Mouse (Mus musculus) forebrain, embryonic 12.5 days (tissue): ENCODE data around the gene Pex11a. TPM values are rescaled to one million over a fixed set of nuclear protein-coding genes. Genes with fewer than 3 reads are reported as not detected.

Experiments used
- ATAC-seq: fragments of 200-750 bp; cut with Nextera tagmentation; 2 replicates; pipeline ENCODE4 v1.8.0; 2017; ENCODE audit warnings: moderate TSS enrichment; ENCODE audit not compliant: low FRiP score
- H3K27ac ChIP-seq: fragments of 300-500 bp; sonication (generic); 2 replicates; pipeline ENCODE4 v1.5.1; 2016; ENCODE audit warnings: mild to moderate bottlenecking
- H3K27me3 ChIP-seq: fragments of 300-500 bp; sonication (generic); 2 replicates; pipeline ENCODE4 v1.6.1; 2016; ENCODE audit warnings: mild to moderate bottlenecking
- H3K36me3 ChIP-seq: fragments of 300-500 bp; sonication (generic); replicated peaks from 2 replicates; pipeline ENCODE4 v1.6.1; 2016; ENCODE audit warnings: mild to moderate bottlenecking
- H3K4me1 ChIP-seq: fragments of 300-500 bp; sonication (generic); 2 replicates; pipeline ENCODE4 v1.6.1; 2016
- H3K4me2 ChIP-seq: fragments of 300-500 bp; sonication (generic); 2 replicates; pipeline ENCODE4 v1.6.1; 2016; ENCODE audit warnings: mild to moderate bottlenecking, moderate library complexity
- H3K4me3 ChIP-seq: fragments of 300-500 bp; sonication (generic); replicated peaks from 2 replicates; pipeline ENCODE4 v1.5.1; 2016; ENCODE audit warnings: mild to moderate bottlenecking
- H3K9ac ChIP-seq: fragments of 300-500 bp; sonication (generic); 2 replicates; pipeline ENCODE4 v1.6.1; 2016; ENCODE audit warnings: mild to moderate bottlenecking
- H3K9me3 ChIP-seq: fragments of 300-500 bp; sonication (generic); 2 replicates; pipeline ENCODE4 v1.6.1; 2016
- WGBS: fragments of 180-500 bp; shearing (Covaris S2); methylation state at CpG from one replicate; pipeline ENCODE4 v1.1.7; 2016; 5-methylcytosine and 5-hydroxymethylcytosine counted together
- polyA plus RNA-seq: library from polyadenylated mRNA; unstranded; fragments of >200 nt; fragmentation: Nextera tagmentation; extraction: Ambion mirVana; gene quantifications from 2 replicates; pipeline ENCODE4 v1.2.1, GENCODE M21; 2016

Pex11a gene
- polyA plus RNA-seq, 1 experiment from 2014 or later: 9.5 TPM

- peaks cover 9% of the 10 kb centered on the region; the same call in 1 of the 2 replicates for H3K36me3 ChIP-seq
- no peaks in the 10 kb centered on the region for H3K4me1 ChIP-seq
- no peaks in the 10 kb centered on the region for H3K9me3 ChIP-seq
- 54% methylated on average over 4 of the region's 4 CpGs for WGBS
- no peak within 1 kb of the TSS for H3K4me3 ChIP-seq
- H3K27me3 ChIP-seq: no peaks in the 10 kb centered on the region; the same call in none of the 2 replicates
- H3K27ac ChIP-seq: no peak within 1 kb of the TSS
- H3K9ac ChIP-seq: no peak within 1 kb of the TSS
- no peak for ATAC-seq
- H3K4me2 ChIP-seq: no peak within 1 kb of the TSS
Measured at GRCm38 (mm10) chr7:79732622-79733021, 10.3 kb downstream of the Pex11a start, which contains the start of gene Plin1. Gene Plin1, minus strand, starts transcription at chr7:79732903.

- Histone ChIP-seq H3K36me3 (peaks cover under 1% of the 10 kb centered on the region; the same call in 1 of the 2 replicates), H3K4me2 (no peak overlapping the region), H3K4me1 (no peaks in the 10 kb centered on the region), H3K9ac (no peak overlapping the region), H3K4me3 (no peak overlapping the region), H3K9me3 (no peaks in the 10 kb centered on the region), H3K27me3 (no peaks in the 10 kb centered on the region; the same call in none of the 2 replicates), H3K27ac (no peak overlapping the region)
- WGBS: 71% methylated on average over 13 of the region's 13 CpGs
- ATAC-seq: no peak
Measured at GRCm38 (mm10) chr7:79731438-79731837, 11.5 kb downstream of the Pex11a start.

GRCm38 (mm10) chr7:79729743-79730370 is 13.1 kb downstream of the Pex11a start:
- Histone ChIP-seq H3K9me3 (no peaks in the 10 kb centered on the region), H3K4me2 (no peak overlapping the region), H3K27me3 (peaks cover 4% of the 10 kb centered on the region), H3K27ac (no peak overlapping the region), H3K9ac (no peak overlapping the region), H3K4me1 (no peaks in the 10 kb centered on the region), H3K36me3 (no peaks in the 10 kb centered on the region), H3K4me3 (no peak overlapping the region)
- WGBS: 70% methylated on average over 11 of the region's 11 CpGs
- peak; percentile 49; the same call in 1 of the 2 replicates for ATAC-seq

- peak; percentile 49; the same call in 1 of the 2 replicates for ATAC-seq
- WGBS: 9% methylated on average over 8 of the region's 8 CpGs
- no peaks in the 10 kb centered on the region for H3K9me3 ChIP-seq
- no peaks in the 10 kb centered on the region for H3K4me1 ChIP-seq
- H3K9ac ChIP-seq: no peak overlapping the region
- H3K4me3 ChIP-seq: no peak overlapping the region
- H3K27ac ChIP-seq: no peak overlapping the region
- peaks cover 4% of the 10 kb centered on the region for H3K27me3 ChIP-seq
- H3K4me2 ChIP-seq: no peak overlapping the region
- no peaks in the 10 kb centered on the region for H3K36me3 ChIP-seq
Measured at GRCm38 (mm10) chr7:79729169-79729568, 13.8 kb downstream of the Pex11a start.

- 22% methylated on average over 6 of the region's 6 CpGs for WGBS
- Histone ChIP-seq H3K27me3 (peaks cover 9% of the 10 kb centered on the region), H3K9ac (no peak overlapping the region), H3K27ac (no peak overlapping the region), H3K9me3 (no peaks in the 10 kb centered on the region), H3K36me3 (no peaks in the 10 kb centered on the region), H3K4me1 (no peaks in the 10 kb centered on the region), H3K4me3 (no peak overlapping the region), H3K4me2 (no peak overlapping the region)
- ATAC-seq: peak; percentile 36; the same call in 1 of the 2 replicates
Measured at GRCm38 (mm10) chr7:79728219-79728618, 14.7 kb downstream of the Pex11a start.

- no peak; the same call in 1 of the 2 replicates for ATAC-seq
- Histone ChIP-seq H3K4me1 (no peaks in the 10 kb centered on the region), H3K9ac (no peak overlapping the region), H3K9me3 (no peaks in the 10 kb centered on the region), H3K27ac (no peak overlapping the region), H3K4me2 (no peak overlapping the region), H3K4me3 (no peak overlapping the region), H3K27me3 (peaks cover 21% of the 10 kb centered on the region), H3K36me3 (no peaks in the 10 kb centered on the region)
- 22% methylated on average over 2 of the region's 2 CpGs for WGBS
Measured at GRCm38 (mm10) chr7:79727091-79727490, 15.8 kb downstream of the Pex11a start.

GRCm38 (mm10) chr7:79721386-79721977 is 21.4 kb downstream of the Pex11a start:
- no peak overlapping the region for H3K27ac ChIP-seq
- no peaks in the 10 kb centered on the region for H3K9me3 ChIP-seq
- H3K4me2 ChIP-seq: peak overlapping the region; percentile 79
- ATAC-seq: peak; percentile 79
- WGBS: under 1% methylated on average over 48 of the region's 48 CpGs
- peaks cover 61% of the 10 kb centered on the region for H3K27me3 ChIP-seq
- H3K4me3 ChIP-seq: peak overlapping the region; percentile 55
- H3K36me3 ChIP-seq: no peaks in the 10 kb centered on the region
- H3K9ac ChIP-seq: peak overlapping the region; percentile 61
- H3K4me1 ChIP-seq: peaks cover 8% of the 10 kb centered on the region; the same call in 1 of the 2 replicates

- WGBS: under 1% methylated on average over 34 of the region's 55 CpGs
- H3K27me3 ChIP-seq: peaks cover 41% of the 10 kb centered on the region
- peak within 1 kb of the TSS; percentile 75 for H3K9ac ChIP-seq
- H3K4me1 ChIP-seq: peaks cover 21% of the 10 kb centered on the region
- peak within 1 kb of the TSS; percentile 73 for H3K4me3 ChIP-seq
- peak; percentile 92 for ATAC-seq
- H3K4me2 ChIP-seq: peak within 1 kb of the TSS; percentile 84
- H3K9me3 ChIP-seq: no peaks in the 10 kb centered on the region
- peak within 1 kb of the TSS; percentile 54; the same call in 1 of the 2 replicates for H3K27ac ChIP-seq
- H3K36me3 ChIP-seq: 0 out of 2 replicates have a peak, but pooled peaks cover 3% of the 10 kb centered on the region
Measured at GRCm38 (mm10) chr7:79715187-79715981, 27.5 kb downstream of the Pex11a start, which contains the start of gene Kif7. Gene Kif7, minus strand, starts transcription at chr7:79715720.

GRCm38 (mm10) chr7:79710831-79711230 is 32.1 kb downstream of the Pex11a start:
- Histone ChIP-seq H3K4me2 (peak overlapping the region; percentile 67), H3K4me1 (peaks cover 26% of the 10 kb centered on the region), H3K4me3 (peak overlapping the region; percentile 41), H3K9ac (peak overlapping the region; percentile 55; the same call in 1 of the 2 replicates), H3K27me3 (peaks cover 20% of the 10 kb centered on the region), H3K36me3 (peaks cover 11% of the 10 kb centered on the region), H3K27ac (no peak overlapping the region), H3K9me3 (no peaks in the 10 kb centered on the region)
- WGBS: 25% methylated on average over 17 of the region's 17 CpGs
- no peak for ATAC-seq

GRCm38 (mm10) chr7:79710130-79710607 is 32.8 kb downstream of the Pex11a start:
- Histone ChIP-seq H3K4me1 (peaks cover 25% of the 10 kb centered on the region), H3K36me3 (peaks cover 14% of the 10 kb centered on the region), H3K9ac (peak overlapping the region; percentile 55), H3K27ac (no peak overlapping the region), H3K4me2 (peak overlapping the region; percentile 67), H3K27me3 (peaks cover 20% of the 10 kb centered on the region), H3K9me3 (no peaks in the 10 kb centered on the region), H3K4me3 (peak overlapping the region; percentile 41)
- ATAC-seq: peak; percentile 93
- 2% methylated on average over 42 of the region's 55 CpGs for WGBS

GRCm38 (mm10) chr7:79705210-79705609 is 37.7 kb downstream of the Pex11a start:
- Histone ChIP-seq H3K4me2 (no peak overlapping the region), H3K9me3 (no peaks in the 10 kb centered on the region), H3K9ac (no peak overlapping the region), H3K36me3 (peaks cover 50% of the 10 kb centered on the region), H3K4me3 (no peak overlapping the region), H3K27ac (no peak overlapping the region), H3K4me1 (peaks cover 8% of the 10 kb centered on the region), H3K27me3 (peaks cover 4% of the 10 kb centered on the region; the same call in 1 of the 2 replicates)
- ATAC-seq: no peak
- WGBS: 89% methylated on average over 5 of the region's 5 CpGs

- 87% methylated on average over 16 of the region's 16 CpGs for WGBS
- Histone ChIP-seq H3K9me3 (no peaks in the 10 kb centered on the region), H3K9ac (no peak overlapping the region), H3K4me1 (no peaks in the 10 kb centered on the region), H3K4me3 (no peak overlapping the region), H3K27ac (no peak overlapping the region), H3K4me2 (no peak overlapping the region), H3K27me3 (no peaks in the 10 kb centered on the region), H3K36me3 (peaks cover 70% of the 10 kb centered on the region)
- ATAC-seq: no peak
Measured at GRCm38 (mm10) chr7:79702755-79703154, 40.2 kb downstream of the Pex11a start.
